Mouse (Mus musculus): Measurements from ENCODE around the gene Adcyap1r1.
A peak's percentile ranks its signal among the peaks of the same experiment; 100 is the strongest.

Adcyap1r1 gene

DNA sequence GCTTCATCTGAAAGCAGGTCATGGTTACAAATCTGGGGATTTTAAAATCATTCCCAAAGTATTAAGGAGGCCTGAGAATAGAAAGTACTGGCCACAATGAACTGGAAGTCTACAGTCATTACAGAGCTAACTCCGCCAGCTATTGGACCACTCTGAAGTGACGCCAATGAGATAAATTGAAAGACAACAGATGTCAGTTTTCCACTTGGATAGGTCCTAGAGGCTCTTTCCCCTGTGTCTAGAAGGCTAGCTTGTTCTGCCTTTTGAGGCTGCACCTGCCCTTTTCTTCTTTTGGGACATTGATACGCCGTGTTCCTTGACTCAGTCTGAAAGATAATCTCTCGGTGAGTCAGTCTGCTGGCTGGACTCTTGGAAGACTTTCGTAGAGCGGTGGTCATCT lies 50.5 kb downstream of the Adcyap1r1 start:
- peak; percentile 3 for DNase-seq

DNA sequence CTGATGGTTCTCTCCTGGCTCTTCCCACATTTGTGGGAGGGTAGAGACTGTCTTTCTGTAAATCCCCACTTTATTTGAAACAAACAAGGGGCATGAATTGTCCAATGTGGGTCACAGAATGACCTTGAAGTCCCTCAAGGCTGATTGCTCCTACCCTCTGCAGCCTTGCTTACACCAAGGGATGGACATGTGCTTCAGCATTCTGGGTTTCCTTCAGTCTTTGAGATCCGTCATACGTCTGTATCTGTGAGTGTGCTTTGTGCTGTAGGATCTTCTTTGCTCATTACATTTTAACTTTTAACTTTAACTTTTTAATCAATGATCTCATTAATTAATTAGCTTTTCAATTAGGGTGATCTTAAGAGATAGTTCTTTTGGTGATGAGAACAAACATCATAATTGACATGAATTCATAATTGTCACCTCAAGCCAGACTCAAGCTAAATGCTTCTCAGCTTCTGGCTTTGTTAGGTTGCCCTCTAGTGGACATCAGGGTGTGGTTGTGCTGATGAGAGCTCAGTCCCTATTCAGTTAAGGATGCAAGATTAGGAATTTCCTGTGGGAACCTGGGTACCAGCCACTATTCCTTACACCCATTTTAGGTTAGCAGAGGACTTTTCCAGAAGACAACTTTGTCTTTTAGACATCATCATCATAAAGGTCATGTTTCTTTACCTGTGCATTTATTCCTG lies 53.2 kb downstream of the Adcyap1r1 start:
- DNase-seq, result peak; percentile 69

DNA sequence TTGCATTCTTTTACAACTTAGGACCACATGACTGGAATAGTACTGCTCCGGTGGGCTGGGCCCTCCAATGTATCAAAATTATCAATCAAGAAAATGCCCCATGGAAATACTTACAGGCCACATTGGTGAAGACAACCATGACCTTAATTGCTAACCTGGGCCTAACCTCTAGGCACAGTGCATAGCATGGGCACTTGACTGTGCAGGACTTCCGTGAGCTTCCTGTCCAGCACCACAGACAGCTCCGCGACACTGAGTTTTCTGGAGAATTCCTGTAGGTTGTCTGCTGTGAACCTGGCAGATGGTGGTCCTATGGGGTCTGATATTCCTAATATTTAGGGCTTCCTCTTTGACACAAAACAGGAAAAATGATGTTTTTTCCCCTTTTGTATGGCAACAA lies 54.7 kb downstream of the Adcyap1r1 start:
- DNase-seq, result no peak

DNA sequence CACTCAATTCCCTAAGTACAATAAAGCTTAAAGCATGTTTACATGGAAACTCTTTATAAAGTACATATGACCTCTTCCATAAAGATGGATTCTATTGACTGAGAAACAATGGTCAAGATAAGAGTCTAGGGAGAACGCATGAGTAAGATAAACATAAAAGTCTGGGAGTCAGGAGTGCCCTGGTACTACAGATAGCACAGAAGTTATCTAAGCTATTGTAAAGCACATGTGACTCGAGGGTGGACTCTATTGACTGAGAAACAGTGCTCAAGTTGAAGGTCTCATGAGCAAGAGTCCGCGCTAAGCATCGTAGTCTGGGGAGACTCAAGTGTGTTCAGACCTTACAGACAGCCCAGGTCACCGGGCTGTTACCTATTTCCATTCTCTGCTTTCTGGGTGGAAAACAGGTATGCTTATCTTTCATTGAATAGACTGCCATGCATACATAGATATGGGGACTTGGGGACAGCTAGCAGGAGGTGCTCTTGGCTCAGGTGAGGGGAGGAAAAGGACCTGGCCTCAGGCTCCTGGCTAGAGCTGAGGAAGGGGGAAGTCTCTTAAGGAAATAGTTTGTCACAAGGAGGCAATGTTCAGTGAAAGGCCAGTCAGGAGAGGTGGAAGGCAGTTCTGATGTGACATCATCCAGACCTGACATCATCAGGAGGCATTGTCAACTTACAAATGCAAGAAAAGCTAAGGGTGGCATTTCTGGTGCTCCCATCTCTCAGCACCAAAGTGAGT lies 57.5 kb downstream of the Adcyap1r1 start:
- DNase-seq, result no peak

DNA sequence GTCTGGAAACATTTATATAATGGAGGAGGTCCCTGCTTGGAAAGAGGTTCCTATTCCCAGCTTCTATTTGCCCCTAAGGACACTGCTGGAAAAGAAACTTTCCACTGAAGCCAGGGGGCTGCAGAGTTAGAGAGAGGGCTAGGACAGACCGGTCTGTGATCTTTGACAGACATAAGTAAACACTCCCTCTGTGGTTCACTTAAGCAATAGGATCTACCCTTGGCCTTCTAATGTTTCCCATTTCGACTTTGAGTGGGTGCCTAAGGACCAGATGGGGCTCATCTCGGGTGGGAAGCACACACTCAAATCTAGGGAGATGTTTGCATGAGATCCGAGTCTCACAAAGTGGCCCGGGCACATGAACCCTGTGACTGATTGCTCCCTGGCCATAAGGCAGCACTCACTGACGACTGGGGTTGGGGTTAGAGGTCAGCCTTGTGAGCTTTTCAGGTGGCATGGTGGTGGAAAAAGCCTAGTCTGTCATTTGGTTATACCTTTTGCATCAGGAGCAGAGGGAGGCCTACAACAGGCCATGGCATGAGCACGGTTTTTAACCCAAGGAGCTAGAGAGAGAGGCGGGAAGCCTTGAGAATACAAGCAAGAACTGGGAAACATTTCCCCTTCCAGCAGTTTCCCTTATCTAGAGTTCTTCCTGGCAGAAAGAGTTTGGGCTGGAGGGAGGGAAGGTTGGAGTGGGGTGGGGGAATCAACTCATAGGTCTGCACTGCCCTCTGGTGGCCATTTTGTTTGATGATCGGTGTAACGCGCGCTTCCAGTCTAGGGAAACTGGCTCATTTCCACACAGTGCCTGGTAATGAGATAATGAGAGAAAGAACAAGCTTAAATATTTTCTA lies 59.7 kb downstream of the Adcyap1r1 start:
- DNase-seq, result peak; percentile 47

DNA sequence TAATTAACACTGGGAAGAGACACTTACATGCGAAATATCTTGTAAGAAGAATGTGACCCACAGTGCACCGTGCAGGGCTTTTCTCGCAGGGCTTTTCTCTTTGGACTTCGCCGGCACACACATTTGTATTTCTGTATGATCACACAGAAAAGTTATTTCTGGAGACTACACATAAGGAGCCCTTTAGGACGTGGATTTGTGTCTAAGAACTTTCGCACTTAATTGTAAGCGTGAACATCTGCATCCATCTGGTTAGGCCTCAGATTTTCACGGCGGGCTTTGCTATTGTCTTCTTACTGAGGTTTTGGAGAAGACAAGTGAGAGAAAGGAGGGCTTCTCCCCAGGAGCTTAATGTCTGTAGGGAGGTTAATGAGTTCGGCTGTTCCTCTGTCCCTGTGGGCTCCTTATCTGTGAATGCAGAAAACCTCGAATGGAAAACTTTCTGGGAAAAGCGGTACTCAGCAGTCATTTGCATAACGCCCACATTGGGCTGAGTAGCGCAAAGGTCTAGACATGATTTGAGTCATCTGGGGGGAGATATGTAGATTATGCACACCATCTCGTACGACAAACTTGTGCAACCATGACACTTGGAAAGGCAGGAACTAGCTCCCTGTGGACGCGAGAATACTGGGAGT lies 60.4 kb downstream of the Adcyap1r1 start:
- no peak for DNase-seq

DNA sequence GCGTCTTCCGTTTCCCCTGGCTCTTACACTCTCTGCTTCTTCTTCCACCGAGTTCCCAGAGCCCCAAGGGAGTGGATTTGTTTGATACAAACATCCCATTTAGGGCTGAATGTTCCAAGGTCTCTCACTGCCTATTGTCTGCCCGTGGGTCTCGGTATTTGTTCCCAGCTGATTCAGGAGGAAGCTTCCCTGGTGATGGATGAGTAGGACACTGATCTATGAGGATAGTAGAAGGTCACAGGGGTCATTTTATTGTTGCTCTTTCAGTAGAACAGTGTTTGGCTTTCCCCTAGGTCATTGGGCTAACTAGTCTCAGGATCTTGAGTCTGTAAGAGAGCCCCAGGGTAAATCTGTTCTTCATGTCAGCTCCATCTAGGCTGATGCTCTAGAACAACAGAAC lies 61.7 kb downstream of the Adcyap1r1 start:
- DNase-seq, result no peak

DNA sequence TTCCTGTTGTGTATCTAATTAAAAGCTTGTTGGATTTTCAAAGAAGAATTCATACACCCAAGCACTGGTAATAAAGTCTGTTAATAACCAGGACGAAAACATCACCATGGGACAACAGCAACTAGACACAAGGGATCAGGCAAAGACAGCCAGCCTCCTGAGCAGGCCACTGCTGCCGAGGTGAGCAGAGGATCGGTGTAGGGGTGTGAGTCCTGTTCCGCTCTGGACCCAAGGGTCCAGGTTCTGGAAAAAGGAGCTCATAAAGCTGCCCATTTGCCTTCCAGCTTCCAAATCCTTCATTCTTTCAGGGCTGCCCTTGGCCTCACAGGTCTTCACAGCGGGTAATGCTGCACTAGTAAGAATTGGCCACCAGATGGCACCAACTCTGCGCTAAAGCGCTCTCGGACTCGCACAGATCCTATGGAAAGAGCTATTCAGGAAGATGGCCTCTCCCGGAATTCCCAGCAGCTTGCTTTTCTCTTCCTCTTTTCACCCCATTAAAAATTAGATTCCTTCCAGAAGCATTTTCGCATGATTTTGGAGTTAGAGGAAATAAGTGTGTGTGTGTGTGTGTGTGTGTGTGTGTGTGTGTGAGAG lies 67.9 kb downstream of the Adcyap1r1 start:
- DNase-seq, result peak; percentile 80

DNA sequence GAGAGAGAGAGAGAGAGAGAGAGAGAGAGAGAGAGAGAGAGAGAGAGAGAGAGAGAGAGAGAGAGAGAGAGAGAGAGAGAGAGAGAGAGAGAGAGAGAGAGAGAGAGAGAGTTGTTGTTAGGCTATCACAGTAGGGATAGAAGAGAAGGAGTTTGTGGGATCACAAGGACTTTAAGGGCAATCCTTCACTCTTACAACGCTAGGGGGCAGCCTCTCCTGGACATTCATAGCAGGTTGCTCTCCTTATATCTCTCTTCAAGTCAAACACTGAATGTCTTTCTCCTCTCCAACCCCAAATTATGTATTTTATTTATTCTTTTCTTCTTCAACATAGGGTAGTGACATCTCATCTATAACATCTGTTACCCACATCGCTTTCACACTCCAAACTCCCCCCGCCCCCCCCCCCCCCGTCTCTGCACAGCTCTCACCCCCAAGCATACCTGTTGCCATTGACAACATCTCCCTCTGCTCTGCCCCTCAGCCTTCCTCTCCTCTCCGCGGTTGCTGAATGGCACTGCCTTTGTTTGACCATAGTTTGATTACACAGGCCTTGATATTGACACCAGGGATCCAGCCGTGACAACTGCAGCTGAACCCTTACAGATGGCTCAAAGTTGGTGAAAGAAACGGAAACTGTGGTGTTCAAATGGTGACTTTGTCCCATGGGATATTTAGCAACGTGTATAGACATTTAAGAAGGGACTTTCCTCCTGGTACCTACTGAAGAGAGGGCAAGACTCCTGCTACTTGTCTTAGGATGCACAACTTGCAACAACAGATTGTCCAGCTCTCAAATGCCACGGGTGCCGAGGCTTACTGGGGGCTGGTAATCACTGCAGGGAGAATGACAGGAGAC lies 68.7 kb downstream of the Adcyap1r1 start:
- DNase-seq, result peak; percentile 46

DNA sequence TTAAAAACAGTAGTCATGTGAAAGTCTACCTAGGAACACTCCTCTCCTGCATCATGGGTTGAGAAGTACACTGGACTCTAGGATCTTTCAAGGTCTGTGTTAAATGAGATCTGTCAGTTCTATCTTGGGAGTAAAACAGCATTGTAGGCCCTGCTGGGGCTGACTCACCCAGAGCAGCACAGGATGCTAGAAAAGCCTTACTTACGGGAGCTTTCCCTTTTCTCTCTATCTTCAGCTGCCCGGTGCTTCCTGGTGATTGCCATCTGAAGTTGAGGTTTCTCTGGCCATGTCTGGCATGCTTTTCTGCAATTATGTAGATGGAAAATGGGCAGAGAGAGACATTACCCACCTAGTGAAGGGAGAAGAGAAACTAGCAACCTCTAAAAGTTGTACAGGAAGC lies 84.7 kb downstream of the Adcyap1r1 start:
- DNase-seq, result no peak

DNA sequence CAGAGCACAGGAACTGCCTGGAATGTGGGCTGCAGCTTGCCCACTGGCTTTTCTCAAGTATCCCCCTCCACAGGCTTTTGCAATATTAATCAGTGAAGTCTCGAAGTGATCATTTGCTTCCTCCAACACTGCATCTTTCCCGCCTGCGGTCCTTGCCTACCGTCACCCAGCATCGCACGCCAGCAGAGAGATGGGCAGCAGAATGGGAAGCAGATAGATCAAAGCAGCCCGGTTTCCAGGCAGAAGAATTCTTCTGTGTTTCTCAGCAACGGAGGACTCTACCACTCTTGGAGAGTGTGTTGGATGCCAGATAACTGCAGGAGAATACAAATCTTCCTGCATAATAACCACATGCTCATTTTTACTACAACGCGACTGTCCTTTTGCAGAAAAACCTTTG lies 87.4 kb downstream of the Adcyap1r1 start:
- no peak for DNase-seq

DNA sequence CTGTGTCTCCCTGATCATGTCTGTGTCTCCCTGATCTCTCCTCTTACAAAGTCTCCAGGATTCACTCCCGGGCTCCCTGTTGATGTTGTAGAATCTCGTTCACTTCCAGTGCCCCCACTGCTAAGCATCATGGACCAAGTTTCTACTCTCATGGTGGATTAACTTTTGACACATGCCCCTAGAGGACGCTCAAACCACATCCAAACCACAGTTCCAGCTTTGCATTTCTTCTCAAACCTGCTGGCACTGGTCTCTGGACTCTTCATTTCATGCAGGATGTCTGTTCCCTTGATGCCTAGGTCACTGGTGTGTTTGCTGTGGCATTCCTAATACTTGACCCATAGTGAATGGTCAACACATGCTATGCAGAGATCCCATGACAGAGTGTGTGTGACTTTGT lies 90.6 kb downstream of the Adcyap1r1 start:
- no peak for DNase-seq

DNA sequence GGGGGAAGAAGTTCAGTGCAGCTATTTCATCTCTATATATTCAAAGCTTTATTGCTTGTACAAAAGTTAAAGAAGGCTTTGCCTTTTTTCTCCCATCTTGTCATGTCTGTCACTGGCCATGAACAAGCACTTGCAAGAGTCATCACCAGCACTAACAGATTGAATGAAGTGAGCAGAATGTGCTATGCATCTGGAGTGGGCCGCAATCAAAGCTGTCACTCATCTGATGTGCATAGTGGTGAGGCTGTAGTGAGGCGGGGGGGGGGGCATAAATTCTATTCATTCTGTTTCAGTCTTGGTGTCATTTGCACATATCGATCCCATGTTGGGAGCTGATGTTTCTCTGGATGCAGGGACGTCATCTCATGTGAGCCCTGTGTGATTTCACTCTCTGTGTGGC lies 91.6 kb downstream of the Adcyap1r1 start:
- no peak for DNase-seq

DNA sequence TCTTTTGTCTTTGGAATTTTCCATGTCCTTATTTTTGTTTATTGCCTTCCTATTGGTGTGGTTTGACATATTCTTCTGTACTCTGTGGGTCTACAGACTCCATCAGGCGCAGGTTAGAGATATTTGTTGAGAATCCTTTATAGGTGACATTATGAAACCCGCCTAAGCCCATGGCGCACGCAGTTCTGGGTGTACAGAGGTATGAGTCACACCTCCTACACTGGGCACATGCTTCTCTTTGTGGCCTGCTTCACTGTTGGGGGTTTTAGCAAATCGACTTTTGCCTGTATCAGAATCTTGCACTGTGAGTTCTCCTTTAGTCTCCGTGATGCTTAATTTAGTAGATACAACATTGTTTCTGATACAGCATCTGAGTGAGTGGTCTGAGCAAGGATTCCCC lies 97.4 kb downstream of the Adcyap1r1 start:
- no peak for DNase-seq

DNA sequence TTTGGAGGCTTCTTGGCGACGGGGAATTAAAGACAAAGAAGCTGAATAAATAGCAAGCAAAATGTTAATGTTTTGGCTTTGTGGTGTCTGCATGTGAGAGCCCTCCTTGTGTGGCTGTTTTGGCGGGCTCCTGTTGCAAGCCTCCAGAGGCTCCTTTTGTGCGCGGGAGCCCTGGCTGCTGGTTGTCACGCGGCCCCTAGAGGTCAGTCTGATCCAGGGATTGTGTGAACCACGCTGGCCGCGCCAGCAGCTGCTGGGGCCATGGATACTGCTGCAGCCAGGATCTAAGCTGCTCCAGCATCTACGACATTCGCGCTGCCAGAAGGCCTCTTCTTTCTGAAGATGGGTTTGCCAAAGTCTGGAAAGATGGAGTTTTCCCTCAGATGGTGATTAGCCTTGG lies 99.1 kb downstream of the Adcyap1r1 start:
- no peak for DNase-seq
